Mouse (Mus musculus): ENCODE measurements at regions not wholly inside any gene's neighbourhood (a gene's known extent, or its start where the extent isn't known, plus 50 kb on each side); places are given as distances from the start of the nearest gene placed in this dataset.

- no peak for DNase-seq (ENCODE audit: low read depth, low spot score)
These were observed 57.1 kb downstream of the Inhbb start for GRCm38 (mm10) chr1:119364901-119365300.

DNA sequence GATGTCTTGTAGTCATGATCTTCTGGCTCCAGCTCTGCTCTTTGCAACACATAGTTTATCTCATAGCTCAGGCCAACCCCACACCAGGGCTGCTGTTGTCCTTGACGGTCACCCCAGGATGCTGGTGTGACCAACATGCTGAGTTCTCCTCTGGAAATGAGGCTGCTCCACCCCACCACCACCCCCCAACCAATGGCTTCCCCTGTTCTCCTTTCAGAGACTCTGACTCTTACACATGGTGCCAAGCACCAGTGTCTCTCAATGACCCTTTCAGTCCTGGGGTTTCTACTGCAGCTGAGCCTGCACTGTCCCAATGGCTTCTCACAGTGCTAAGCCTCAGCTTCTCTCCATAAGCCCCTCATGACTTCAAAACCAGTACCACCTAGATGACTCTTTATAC lies 64.0 kb downstream of the Inhbb start:
- DNase-seq (ENCODE audit: low read depth, low spot score) = no peak

DNA sequence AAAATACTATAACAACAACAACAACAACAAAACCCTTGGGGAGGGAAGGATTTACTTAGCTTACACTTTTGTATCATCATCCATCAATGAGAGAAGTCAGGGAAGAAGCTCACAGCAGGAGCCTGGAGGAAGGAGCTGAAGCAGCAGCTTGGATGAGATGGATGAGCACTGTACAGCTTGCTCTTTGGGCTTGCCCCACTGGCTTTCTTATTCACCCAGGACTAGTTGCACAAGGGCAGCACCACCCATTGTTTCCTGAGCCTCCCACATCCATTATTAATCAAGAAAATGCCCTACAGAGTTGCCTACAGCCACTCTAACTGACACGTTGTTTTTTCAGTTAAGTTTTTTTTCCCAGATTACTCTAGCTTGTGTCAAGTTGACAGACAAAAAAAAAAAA lies 65.1 kb downstream of the Inhbb start:
- no peak for DNase-seq (ENCODE audit: low read depth, low spot score)

GRCm38 (mm10) chr1:119355456-119355855 lies 66.6 kb downstream of the Inhbb start:
- DNase-seq (ENCODE audit: low read depth, low spot score) = no peak

DNA sequence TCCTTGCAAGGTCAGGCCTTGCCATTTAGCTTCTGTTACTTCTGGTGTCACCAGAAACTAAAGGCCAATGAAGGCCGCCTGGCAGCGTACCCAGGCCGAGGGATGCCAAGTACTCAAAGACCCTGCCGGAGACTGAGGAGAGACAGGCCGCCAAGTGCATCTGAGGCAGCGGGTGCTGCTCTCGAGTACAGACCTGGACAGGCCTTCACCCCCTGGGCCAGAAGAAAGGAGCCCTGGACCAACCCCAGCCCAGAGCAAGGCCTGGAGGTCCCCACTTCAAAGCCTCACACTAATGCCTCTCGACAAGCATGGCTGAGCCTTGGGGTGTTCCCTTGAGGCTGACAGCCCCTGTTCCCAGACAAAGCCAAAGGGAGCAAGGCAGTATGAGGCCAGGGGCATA lies 70.5 kb downstream of the Inhbb start:
- DNase-seq (ENCODE audit: low read depth, low spot score) = no peak

GRCm38 (mm10) chr1:119350846-119351245 lies 71.2 kb downstream of the Inhbb start:
- no peak for DNase-seq (ENCODE audit: low read depth, low spot score)

DNA sequence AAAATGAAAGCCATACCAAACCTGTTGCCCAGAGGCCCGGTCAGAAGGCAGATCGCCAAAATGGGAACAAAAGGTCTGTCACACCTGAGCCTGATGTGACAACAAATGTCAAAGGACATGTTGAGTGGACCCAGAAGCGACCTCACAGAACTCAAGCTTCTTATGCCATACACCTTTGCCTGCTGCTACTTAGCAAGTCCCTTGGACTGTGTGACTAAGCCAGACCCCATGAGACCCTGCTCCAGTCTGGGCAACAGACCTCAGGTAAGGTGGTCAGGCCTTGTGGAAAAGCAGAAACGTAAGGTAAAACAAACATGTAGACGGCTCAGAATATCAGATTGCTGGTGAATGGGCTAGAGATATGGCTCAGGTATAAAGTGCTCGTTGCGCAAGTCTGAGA lies 71.8 kb downstream of the Inhbb start:
- DNase-seq (ENCODE audit: low read depth, low spot score) = no peak

DNA sequence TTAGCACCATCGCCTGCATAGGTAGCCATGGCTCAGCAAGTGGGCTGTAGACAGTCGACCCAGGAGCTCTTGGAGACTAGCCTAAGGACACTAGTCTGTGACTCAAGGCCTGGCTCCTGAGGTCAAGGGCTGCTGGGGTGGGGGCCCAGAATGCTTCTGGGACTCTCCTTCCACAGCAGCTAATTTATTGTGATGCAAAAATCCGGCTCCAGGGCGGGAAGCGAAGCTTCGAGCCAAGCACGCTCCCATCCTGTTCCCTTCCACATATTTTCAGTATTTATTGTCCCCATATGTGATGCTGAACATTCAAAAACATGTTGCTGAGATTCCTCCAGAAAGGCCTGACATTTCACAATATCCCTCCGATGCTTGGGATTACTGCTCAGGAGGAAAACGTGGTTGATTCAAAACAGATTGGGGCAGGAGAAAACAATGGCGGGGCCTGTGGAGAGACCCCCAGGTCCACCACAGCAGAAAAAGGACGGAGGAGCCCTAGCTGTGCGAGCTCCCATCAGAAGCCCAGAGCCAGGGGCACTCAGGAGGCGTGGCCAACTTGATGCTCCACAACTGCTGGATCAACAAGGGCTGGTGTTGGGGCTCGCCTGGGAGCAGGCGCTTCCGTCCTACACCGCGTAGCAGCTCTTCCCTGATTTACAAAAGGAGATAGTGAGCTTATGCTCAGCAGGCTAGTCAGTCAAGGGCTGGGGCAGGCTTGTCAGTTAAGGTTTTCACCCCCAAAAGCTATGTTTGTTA lies 73.4 kb downstream of the Inhbb start:
- no peak for DNase-seq (ENCODE audit: low read depth, low spot score)

DNA sequence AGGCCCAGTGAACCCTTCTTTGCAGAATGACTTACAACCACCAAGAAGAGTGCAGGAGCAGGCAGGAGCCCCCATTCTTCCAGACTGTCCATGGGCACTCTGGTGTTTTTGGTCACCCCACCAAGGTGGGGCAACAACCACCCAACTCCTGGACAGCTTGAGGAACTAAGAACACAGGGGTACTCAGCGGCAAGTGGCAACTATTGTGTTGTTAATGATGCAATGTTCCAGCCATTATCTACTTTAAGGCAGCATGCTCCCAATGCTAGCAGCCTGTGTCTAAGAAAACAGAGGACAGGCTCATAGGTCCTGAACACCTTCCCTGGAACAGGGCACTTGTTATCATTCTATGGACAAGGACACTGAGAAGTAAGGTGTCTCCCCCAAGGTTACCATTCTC lies 74.3 kb downstream of the Inhbb start:
- no peak for DNase-seq (ENCODE audit: low read depth, low spot score)

DNA sequence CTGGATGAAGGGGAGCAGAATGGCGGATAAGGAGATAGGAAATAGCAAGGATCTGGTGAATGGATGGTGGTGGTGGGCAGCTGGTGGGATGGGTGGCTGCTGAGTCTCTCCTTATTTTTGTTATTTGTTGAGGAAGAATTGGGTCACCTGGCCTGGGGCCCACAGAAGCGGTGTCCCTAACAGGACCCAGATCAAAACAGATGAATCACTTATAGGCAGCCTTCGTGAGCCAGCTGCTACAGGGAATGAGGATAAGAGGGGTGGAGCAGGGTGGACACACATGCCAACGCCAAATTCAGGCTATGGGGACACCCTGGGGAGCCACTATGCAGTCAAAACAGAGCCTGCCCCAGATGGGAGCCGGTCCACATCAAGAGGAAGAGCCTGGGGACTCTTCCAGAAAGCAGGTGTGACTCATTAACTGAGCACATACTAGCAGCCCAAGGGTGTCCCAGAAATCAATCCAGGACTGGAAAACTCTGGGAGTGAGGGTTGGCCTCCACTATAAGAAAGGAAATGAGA lies 75.4 kb downstream of the Inhbb start:
- no peak for DNase-seq (ENCODE audit: low read depth, low spot score)

DNA sequence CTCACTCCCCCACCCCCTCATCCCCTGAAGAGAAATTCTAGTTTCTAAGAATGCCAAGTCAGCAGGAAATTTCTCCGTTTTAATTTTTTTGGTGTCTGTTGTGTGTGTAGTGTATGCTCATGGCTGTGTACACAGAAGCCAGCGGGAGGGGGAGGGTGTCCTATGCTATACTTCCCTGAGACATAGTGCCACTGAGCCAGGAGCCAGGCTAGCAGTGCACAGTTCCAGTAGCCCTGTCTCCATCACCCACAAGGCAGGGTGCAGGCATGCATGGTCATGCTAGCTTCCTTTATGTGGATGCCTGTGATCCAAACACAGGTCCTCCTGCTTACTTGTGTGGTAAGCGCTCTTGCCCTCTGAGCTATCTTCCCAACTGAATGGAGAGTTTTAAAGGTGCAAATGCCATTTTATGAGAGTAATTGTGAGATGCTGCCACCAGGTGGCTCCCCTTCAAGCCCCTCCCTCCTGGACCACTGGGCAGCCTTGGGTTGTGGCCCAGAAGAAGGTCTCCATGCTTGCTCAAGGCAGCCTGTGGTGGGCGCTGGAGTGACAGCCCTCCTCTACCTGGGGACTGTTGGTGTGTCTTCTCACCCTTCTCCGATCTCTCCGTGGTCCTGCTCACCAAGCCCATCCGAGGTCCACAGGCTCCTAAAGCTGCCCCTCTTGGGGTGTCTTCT lies 76.8 kb downstream of the Inhbb start:
- no peak for DNase-seq (ENCODE audit: low read depth, low spot score)

GRCm38 (mm10) chr1:119344046-119344445 lies 78.0 kb downstream of the Inhbb start:
- no peak for DNase-seq (ENCODE audit: low read depth, low spot score)

GRCm38 (mm10) chr1:119335171-119335570 lies 86.9 kb downstream of the Inhbb start:
- DNase-seq (ENCODE audit: low read depth, low spot score) = no peak

- no peak for DNase-seq (ENCODE audit: low read depth, low spot score)
These were observed 91.2 kb downstream of the Inhbb start for GRCm38 (mm10) chr1:119330751-119331326.

GRCm38 (mm10) chr1:119329693-119330434 lies 92.2 kb downstream of the Inhbb start:
- DNase-seq (ENCODE audit: low read depth, low spot score) = no peak

GRCm38 (mm10) chr1:119328921-119329692 lies 92.9 kb downstream of the Inhbb start:
- peak; percentile 14 for DNase-seq (ENCODE audit: low read depth, low spot score)

GRCm38 (mm10) chr1:119324551-119324950 lies 97.5 kb downstream of the Inhbb start:
- no peak for DNase-seq (ENCODE audit: low read depth, low spot score)

GRCm38 (mm10) chr1:119322279-119322995 lies 99.6 kb downstream of the Inhbb start:
- no peak for DNase-seq (ENCODE audit: low read depth, low spot score)

- DNase-seq (ENCODE audit: low read depth, low spot score) = no peak
These were observed 100.2 kb downstream of the Inhbb start for GRCm38 (mm10) chr1:119321799-119322198.

DNA sequence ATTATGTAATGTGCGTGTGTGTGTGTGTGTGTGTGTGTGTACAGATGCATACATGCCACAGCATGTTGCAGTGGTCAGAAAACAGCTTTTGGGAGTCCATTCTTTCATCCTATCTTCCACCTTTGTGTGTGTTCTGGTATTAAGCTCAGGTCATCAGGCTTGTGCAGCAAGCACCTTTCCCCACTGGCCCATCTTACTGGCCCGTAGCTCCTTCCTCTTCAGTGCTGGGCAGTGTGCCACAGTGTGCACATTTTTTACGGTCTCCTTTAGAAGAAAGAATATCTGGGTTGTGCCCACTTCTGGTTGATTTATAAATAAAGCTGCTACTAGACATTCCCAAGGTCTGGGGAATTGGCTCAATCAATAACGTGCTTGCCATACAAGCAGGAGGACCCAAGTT lies 105.0 kb downstream of the Inhbb start:
- no peak for DNase-seq (ENCODE audit: low read depth, low spot score)
